Mouse (Mus musculus): ENCODE data around the gene Ndufaf1. TPM values are rescaled to one million over a fixed set of nuclear protein-coding genes. Genes with fewer than 3 reads are reported as not detected.
A peak's percentile ranks its signal among the peaks of the same experiment; 100 is the strongest.

Gene Ndufaf1
- polyA plus RNA-seq, 1 experiment from 2014 or later = 37.4 TPM

DNA sequence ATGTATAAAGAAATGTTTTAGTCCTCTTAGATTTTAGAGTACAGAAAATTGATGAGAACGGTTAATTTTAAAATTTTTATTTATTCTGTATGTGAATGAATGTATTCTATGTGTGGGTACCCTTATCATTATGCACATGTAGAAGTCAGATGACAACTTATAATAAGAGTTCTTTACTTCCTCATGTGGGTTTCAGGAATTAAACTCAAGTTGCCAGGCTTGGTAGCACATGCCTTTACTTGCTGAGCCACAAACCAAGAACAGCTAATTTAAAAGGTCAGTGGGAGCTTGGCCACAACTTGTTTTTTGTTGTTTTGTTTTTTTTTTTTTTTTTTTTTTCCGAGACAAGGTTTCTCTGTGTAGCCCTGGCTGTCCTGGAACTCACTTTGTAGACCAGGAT, 32.2 kb upstream of the Ndufaf1 start:
- H3K4me1 ChIP-seq (ENCODE audit: insufficient read depth) = no peaks in the 10 kb centered on the region
- H3K36me3 ChIP-seq (ENCODE audit: insufficient read depth) = peaks cover 34% of the 10 kb centered on the region
- H3K9me3 ChIP-seq (ENCODE audit: low read depth, low read length) = no peaks in the 10 kb centered on the region
- DNase-seq = no peak
- 90% methylated on average over 2 of the region's 2 CpGs for WGBS
- TF ChIP-seq CTCF (IDR thresholded peaks at IDR 0.05; ENCODE audit: low read depth) = no peak
- no peak overlapping the region for H3K4me2 ChIP-seq
- H3K9ac ChIP-seq = no peak overlapping the region
- ATAC-seq (ENCODE audit: insufficient read depth) = no peak
- H3K4me3 ChIP-seq (ENCODE audit: low read depth, low read length) = no peak overlapping the region
- H3K27ac ChIP-seq (ENCODE audit: low read depth) = no peak overlapping the region
- no peaks in the 10 kb centered on the region for H3K27me3 ChIP-seq (ENCODE audit: insufficient read depth, low read length)

GRCm38 (mm10) chr2:119692003-119692701, 29.5 kb upstream of the Ndufaf1 start:
- DNase-seq = peak; percentile 17
- no peak overlapping the region for H3K27ac ChIP-seq (ENCODE audit: low read depth)
- H3K27me3 ChIP-seq (ENCODE audit: insufficient read depth, low read length) = no peaks in the 10 kb centered on the region
- no peak overlapping the region for H3K4me2 ChIP-seq
- WGBS = 63% methylated on average over 9 of the region's 9 CpGs
- H3K9ac ChIP-seq = no peak overlapping the region
- no peaks in the 10 kb centered on the region for H3K4me1 ChIP-seq (ENCODE audit: insufficient read depth)
- H3K4me3 ChIP-seq (ENCODE audit: low read depth, low read length) = no peak overlapping the region
- no peak for ATAC-seq (ENCODE audit: insufficient read depth)
- no peaks in the 10 kb centered on the region for H3K9me3 ChIP-seq (ENCODE audit: low read depth, low read length)
- peaks cover 34% of the 10 kb centered on the region for H3K36me3 ChIP-seq (ENCODE audit: insufficient read depth)
- peak; percentile 35; the same call in 1 of the 2 replicates for TF ChIP-seq CTCF (IDR thresholded peaks at IDR 0.05; ENCODE audit: low read depth)

DNA sequence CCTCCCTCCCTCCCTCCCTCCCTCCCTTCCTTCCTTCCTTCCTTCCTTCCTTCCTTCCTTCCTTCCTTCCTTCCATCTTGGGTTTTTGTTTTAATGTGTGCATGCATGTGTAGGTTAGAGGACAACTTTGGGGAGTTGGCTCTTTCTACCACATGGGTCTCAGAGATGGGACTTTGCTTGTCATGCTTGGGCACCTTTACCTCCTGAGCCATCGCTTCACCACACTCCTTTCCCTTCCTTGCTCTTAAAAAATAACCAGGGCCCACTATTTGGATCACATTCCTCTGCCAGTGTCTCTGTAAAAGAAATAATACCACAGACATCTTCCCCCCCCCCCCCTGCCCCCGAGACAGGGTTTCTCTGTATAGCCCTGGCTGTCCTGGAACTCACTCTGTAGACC, 21.1 kb upstream of the Ndufaf1 start:
- Histone ChIP-seq H3K4me2 (no peak overlapping the region), H3K36me3 (ENCODE audit: insufficient read depth) (peaks cover 25% of the 10 kb centered on the region; the same call in 1 of the 2 replicates), H3K27me3 (ENCODE audit: insufficient read depth, low read length) (no peaks in the 10 kb centered on the region), H3K27ac (ENCODE audit: low read depth) (no peak overlapping the region), H3K4me1 (ENCODE audit: insufficient read depth) (no peaks in the 10 kb centered on the region), H3K4me3 (ENCODE audit: low read depth, low read length) (no peak overlapping the region), H3K9ac (no peak overlapping the region), H3K9me3 (ENCODE audit: low read depth, low read length) (no peaks in the 10 kb centered on the region)
- no peak for TF ChIP-seq CTCF (IDR thresholded peaks at IDR 0.05; ENCODE audit: low read depth)
- DNase-seq = no peak
- no peak for ATAC-seq (ENCODE audit: insufficient read depth)
- 100% methylated on average over 2 of the region's 2 CpGs for WGBS

DNA sequence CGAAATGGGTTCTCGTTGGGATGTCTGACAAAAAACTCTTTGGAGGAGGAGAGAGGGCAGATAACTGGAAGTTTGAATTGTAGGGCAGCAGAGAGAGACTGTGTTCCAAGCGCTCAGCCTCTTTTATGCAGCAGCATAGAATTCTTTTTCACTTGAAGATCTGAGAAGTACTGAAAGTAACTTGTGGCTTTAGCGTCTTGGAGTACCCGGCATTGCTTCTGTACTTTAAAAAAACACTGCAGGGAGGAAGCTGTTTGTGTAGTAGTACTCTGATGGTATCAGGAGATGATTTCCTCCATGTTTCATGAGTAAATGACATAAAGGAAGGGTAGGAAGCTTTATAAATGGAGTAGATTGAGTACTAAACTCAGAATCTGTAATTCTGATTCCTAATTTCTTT, 13.2 kb upstream of the Ndufaf1 start:
- Histone ChIP-seq H3K9ac (peak overlapping the region; percentile 96), H3K36me3 (ENCODE audit: insufficient read depth) (peaks cover 9% of the 10 kb centered on the region; the same call in 1 of the 2 replicates), H3K27me3 (ENCODE audit: insufficient read depth, low read length) (no peaks in the 10 kb centered on the region), H3K4me2 (peak overlapping the region; percentile 82), H3K9me3 (ENCODE audit: low read depth, low read length) (no peaks in the 10 kb centered on the region), H3K4me1 (ENCODE audit: insufficient read depth) (peaks cover 3% of the 10 kb centered on the region), H3K27ac (ENCODE audit: low read depth) (no peak overlapping the region), H3K4me3 (ENCODE audit: low read depth, low read length) (peak overlapping the region; percentile 97)
- 2% methylated on average over 5 of the region's 5 CpGs for WGBS
- ATAC-seq (ENCODE audit: insufficient read depth) = no peak
- DNase-seq = peak; percentile 4
- TF ChIP-seq CTCF (IDR thresholded peaks at IDR 0.05; ENCODE audit: low read depth) = no peak

- no peak for TF ChIP-seq CTCF (IDR thresholded peaks at IDR 0.05; ENCODE audit: low read depth)
- peak; percentile 86 for ATAC-seq (ENCODE audit: insufficient read depth)
- DNase-seq = no peak
These were observed 12.7 kb upstream of the Ndufaf1 start for GRCm38 (mm10) chr2:119675215-119675784.

GRCm38 (mm10) chr2:119674525-119675214, 12.0 kb upstream of the Ndufaf1 start, which contains the start of gene Rtf1:
TSS of gene Rtf1 (plus strand) at chr2:119675068.
- peaks cover 3% of the 10 kb centered on the region for H3K4me1 ChIP-seq (ENCODE audit: insufficient read depth)
- peak within 1 kb of the TSS; percentile 97 for H3K4me3 ChIP-seq (ENCODE audit: low read depth, low read length)
- under 1% methylated on average over 56 of the region's 58 CpGs for WGBS
- DNase-seq = peak; percentile 96
- no peak for TF ChIP-seq CTCF (IDR thresholded peaks at IDR 0.05; ENCODE audit: low read depth)
- peaks cover 7% of the 10 kb centered on the region; the same call in 1 of the 2 replicates for H3K36me3 ChIP-seq (ENCODE audit: insufficient read depth)
- H3K9me3 ChIP-seq (ENCODE audit: low read depth, low read length) = no peaks in the 10 kb centered on the region
- peak within 1 kb of the TSS; percentile 96 for H3K9ac ChIP-seq
- H3K27me3 ChIP-seq (ENCODE audit: insufficient read depth, low read length) = no peaks in the 10 kb centered on the region
- H3K27ac ChIP-seq (ENCODE audit: low read depth) = peak within 1 kb of the TSS; percentile 89
- peak within 1 kb of the TSS; percentile 82 for H3K4me2 ChIP-seq
- ATAC-seq (ENCODE audit: insufficient read depth) = peak; percentile 97

More at GRCm38 (mm10) chr2:119675215-119675784, 12.7 kb upstream of the Ndufaf1 start:
- Histone ChIP-seq H3K27me3 (ENCODE audit: insufficient read depth, low read length) (no peaks in the 10 kb centered on the region), H3K27ac (ENCODE audit: low read depth) (peak overlapping the region; percentile 83), H3K4me2 (peak overlapping the region; percentile 82), H3K36me3 (ENCODE audit: insufficient read depth) (peaks cover 9% of the 10 kb centered on the region; the same call in 1 of the 2 replicates), H3K9me3 (ENCODE audit: low read depth, low read length) (no peaks in the 10 kb centered on the region), H3K4me3 (ENCODE audit: low read depth, low read length) (peak overlapping the region; percentile 97), H3K9ac (peak overlapping the region; percentile 96), H3K4me1 (ENCODE audit: insufficient read depth) (peaks cover 3% of the 10 kb centered on the region)
- under 1% methylated on average over 37 of the region's 39 CpGs for WGBS

DNA sequence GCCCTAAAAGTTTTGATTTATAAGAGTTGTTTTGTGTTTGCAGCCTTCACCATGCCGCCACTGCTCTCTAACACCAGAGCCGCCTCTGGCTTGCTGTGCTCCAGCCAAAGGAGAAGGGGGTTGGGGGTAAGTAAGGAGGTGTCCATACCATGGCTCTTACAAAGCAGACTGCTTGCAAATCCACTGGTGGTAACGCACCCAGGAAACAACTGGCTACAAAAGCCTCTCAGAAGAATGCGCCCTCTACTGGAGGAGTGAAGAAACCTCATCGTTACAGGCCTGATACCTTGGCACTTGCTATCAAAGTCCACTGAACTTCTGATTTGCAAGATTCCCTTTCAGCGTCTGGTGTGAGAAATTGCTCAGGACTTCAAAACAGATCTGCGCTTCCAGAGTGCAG, 6.4 kb upstream of the Ndufaf1 start:
- ATAC-seq (ENCODE audit: insufficient read depth) (no peak), DNase-seq (peak; percentile 68)
- Histone ChIP-seq H3K9ac (no peak overlapping the region), H3K27ac (ENCODE audit: low read depth) (no peak overlapping the region), H3K4me1 (ENCODE audit: insufficient read depth) (no peaks in the 10 kb centered on the region), H3K36me3 (ENCODE audit: insufficient read depth) (no peaks in the 10 kb centered on the region), H3K9me3 (ENCODE audit: low read depth, low read length) (no peaks in the 10 kb centered on the region), H3K4me2 (no peak overlapping the region), H3K4me3 (ENCODE audit: low read depth, low read length) (no peak overlapping the region), H3K27me3 (ENCODE audit: insufficient read depth, low read length) (no peaks in the 10 kb centered on the region)
- WGBS = 22% methylated on average over 7 of the region's 7 CpGs
- TF ChIP-seq CTCF (IDR thresholded peaks at IDR 0.05; ENCODE audit: low read depth) = peak; percentile 69
